Mouse (Mus musculus): ENCODE measurements around the gene Txnl4b. TPM values are rescaled to one million over a fixed set of nuclear protein-coding genes. Genes with fewer than 3 reads are reported as not detected.
A peak's percentile ranks its signal among the peaks of the same experiment; 100 is the strongest.

Txnl4b gene
- 10 to 100 TPM; 14.8 to 17.5 TPM for total RNA-seq (2021)

GRCm38 (mm10) chr8:109565498-109566333 lies at the start of gene Txnl4b, which contains the start of gene Dhx38:
Gene Txnl4b, plus strand, starts transcription at chr8:109565892.
Gene Dhx38, minus strand, starts transcription at chr8:109565861.
- intact Hi-C loops (cut with DNase I), result loop anchor here (1.0 to 5.0 kb wide), 3 partner anchors 43 to 1977 kb away; partner anchors contain the start of genes Ap1g1, Dhodh and Psmd7
- DNase-seq (ENCODE audit: low spot score in 2 of 2), result peak; percentile 98 to 100

DNA sequence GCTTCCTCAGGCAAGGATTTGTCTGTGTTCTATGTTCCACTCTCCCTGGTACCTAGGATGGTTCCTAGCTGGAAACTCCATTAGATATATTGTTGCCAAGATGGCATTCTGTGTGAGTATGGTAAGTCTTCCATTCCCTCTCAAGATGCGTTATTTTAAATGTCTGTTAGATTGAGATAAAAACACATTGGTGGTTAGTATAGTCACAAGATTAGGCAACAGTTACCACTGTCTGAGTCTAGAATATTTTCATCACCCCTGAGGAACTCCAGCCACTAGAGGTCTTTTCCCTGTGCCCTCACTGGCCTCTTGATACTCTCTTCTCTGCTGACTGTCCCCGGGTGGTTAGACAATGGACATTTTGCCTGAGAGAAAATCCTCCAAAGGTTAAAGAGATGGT lies 41.7 kb upstream of the Txnl4b start:
- intact Hi-C loops (cut with DNase I), result no loop called here
- no peak for DNase-seq (ENCODE audit: low spot score in 2 of 2)

DNA sequence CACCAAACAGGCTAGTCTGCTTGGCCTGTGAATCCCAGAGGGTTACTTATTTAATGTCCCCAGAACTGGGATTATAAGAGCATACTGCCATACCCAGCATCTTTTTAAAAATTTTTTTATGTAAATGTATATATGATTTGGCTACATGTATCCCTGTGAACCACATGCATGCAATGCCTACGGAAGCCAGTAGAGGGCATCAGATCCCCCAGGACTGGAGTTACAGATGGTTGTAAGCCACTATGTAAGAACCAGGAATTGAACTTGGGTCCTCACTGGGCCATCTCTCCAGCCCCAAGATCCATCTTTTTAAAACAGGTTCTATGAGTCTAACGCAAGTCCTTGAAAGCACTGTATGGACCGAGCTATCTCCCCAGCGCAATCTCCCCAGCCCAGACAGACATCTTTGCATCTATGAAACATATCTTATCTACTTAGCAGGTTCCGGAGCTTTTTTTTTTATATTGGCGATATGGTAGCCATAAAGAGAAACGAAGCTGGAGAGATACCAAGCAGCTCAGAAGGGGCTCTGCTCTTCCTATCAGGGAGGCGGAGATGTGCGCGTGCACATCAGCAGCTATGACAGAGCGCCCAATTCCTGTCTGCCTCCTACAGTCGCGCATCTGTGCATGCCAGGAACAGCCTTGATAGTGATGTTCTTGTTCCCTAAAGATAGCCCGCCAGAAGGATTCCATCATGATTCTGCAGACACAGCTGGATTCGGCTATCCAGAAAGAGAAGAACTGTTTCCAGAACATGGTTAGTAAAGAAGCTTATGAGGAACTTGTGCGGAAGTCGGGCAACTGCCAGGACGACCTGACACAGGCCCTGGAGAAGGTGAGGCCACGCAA lies 30.3 kb upstream of the Txnl4b start:
- intact Hi-C loops (cut with DNase I), result loop anchor here (10.0 kb wide), 3 partner anchors 281 to 1721 kb away; no protein-coding TSS in a partner anchor
- peak in 1 of 2 experiments; percentile 51 for DNase-seq (ENCODE audit: low spot score in 2 of 2)

DNA sequence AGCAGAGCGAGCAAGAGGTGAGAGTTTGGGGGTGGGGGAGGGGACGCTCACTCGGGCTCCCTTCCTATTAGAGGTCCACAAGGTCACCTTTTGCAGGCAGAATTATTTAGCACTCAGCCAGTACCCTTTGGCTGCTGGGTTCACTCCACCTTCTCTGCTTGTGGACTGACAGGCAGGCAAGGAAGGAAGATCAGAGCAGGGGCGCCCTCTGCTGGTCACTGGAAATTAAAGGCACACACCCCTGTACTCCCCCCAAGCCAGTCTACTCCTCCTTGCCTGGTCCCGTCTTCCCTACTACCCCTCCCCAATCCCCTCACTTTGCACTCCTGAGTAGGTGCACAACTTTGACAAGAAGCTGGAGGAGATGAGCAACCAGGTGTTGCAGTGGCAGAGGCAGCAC lies 29.0 kb upstream of the Txnl4b start:
- DNase-seq (ENCODE audit: low spot score in 2 of 2), result peak; percentile 79 to 90
- intact Hi-C loops (cut with DNase I), result loop anchor here (10.0 kb wide), 3 partner anchors 282 to 1722 kb away; no protein-coding TSS in a partner anchor

- DNase-seq (ENCODE audit: low spot score in 2 of 2), result peak in 1 of 2 experiments; percentile 53
- intact Hi-C loops (cut with DNase I), result loop anchor here (2.0 kb wide), 3 partner anchors 47 to 181 kb away; partner anchors contain the start of gene Pmfbp1
Observed at GRCm38 (mm10) chr8:109542165-109542564, 23.5 kb upstream of the Txnl4b start.

- intact Hi-C loops (cut with DNase I), result loop anchor here (2.0 kb wide), 3 partner anchors 48 to 182 kb away; partner anchors contain the start of gene Pmfbp1
- peak in 1 of 2 experiments; percentile 87 for DNase-seq (ENCODE audit: low spot score in 2 of 2)
Observed at GRCm38 (mm10) chr8:109542748-109543519, 22.8 kb upstream of the Txnl4b start.

DNA sequence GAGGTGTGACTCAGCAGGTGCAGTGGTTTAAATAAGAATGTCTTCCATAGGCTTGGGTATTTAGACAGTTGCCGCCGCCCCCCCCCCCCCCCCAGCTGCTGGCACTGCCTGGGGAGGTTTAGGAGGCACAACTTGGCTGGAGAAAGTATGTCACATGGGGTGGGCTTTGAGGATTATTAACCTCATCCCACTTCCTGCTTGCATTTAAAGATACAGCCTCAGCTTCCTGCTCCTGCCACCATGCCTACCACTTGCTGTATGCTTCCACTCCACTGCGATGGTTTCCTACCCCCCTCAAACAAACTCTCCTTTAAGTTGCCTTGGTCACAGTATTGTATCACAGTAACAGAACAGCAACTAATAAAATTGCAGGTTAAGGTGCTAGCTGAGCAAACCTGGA lies 21.6 kb upstream of the Txnl4b start:
- DNase-seq (ENCODE audit: low spot score in 2 of 2), result no peak
- intact Hi-C loops (cut with DNase I), result no loop called here

GRCm38 (mm10) chr8:109551663-109552062 lies 14.0 kb upstream of the Txnl4b start:
- intact Hi-C loops (cut with DNase I), result no loop called here
- no peak for DNase-seq (ENCODE audit: low spot score in 2 of 2)

DNA sequence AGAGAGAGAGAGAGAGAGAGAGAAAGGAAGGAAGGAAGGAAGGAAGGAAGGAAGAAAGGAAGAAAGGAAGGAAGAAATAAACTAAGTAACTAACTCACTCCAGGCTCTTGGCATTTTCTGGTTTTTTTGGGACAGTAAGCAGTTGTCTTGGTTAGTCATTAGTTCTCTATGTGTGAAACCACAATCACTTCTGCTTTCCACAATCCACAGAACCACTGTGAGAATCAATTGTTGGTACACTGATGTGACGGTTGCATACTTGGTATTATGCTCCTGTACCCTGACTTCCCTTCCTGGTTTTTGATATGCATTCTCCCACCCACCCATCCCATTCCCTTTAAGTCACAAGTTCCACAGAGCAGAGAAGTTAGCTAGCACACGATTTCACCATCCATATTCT lies 1.8 kb upstream of the Txnl4b start:
- intact Hi-C loops (cut with DNase I), result loop anchor here (2.0 kb wide), 1 partner anchor 45 kb away; the partner anchor contains the start of gene Dhodh
- DNase-seq (ENCODE audit: low spot score in 2 of 2), result no peak

DNA sequence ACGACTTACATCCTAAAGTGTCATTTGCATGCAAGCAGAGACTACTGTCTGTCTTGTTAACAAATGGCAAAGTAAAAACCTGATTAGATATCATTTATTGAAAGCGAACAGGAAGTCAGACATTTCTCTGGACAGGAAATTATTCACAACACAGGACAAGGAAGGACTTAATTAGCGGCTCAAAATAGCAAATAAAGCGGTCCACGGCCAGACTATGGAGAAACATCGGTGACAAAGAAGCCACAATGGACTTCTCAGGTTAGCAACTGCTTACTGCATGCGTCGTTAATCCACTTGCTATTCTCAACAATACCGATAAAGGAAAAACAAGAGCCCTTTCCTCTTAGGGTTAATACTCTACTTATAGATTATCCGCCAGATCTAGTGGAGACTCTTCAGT lies 926 bp upstream of the Txnl4b start:
- DNase-seq (ENCODE audit: low spot score in 2 of 2), result no peak
- intact Hi-C loops (cut with DNase I), result loop anchor here (1.0 to 5.0 kb wide), 3 partner anchors 44 to 1976 kb away; partner anchors contain the start of genes Ap1g1, Dhodh and Psmd7

DNA sequence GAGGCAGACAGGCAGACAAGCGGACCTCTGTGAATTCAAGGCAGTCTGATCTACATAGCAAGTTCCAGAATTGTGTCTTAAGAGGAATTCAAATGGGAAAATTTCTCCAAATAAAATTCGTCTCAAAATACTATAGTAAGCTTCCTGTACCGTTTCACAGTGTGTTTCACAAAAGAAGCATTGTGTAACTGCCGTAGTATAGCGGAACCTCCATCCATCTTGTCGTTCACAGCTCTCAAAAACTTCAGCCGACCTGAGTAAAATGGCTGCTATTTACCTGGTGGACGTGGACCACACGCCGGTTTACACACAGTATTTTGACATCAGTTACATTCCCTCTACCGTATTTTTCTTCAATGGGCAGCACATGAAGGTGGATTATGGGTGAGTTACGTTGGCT lies 5.4 kb downstream of the Txnl4b start:
- intact Hi-C loops (cut with DNase I), result no loop called here
- no peak for DNase-seq (ENCODE audit: low spot score in 2 of 2)

- intact Hi-C loops (cut with DNase I), result no loop called here
Observed at GRCm38 (mm10) chr8:109576311-109576710, 10.6 kb downstream of the Txnl4b start.

GRCm38 (mm10) chr8:109578900-109579301 lies 13.2 kb downstream of the Txnl4b start, which contains the start of gene Hp:
Gene Hp, minus strand, starts transcription at chr8:109579172.
- DNase-seq (ENCODE audit: low spot score in 2 of 2), result no peak
- intact Hi-C loops (cut with DNase I), result no loop called here

More at GRCm38 (mm10) chr8:109576311-109576710, 10.6 kb downstream of the Txnl4b start:
- DNase-seq (ENCODE audit: low spot score in 2 of 2), result no peak

DNA sequence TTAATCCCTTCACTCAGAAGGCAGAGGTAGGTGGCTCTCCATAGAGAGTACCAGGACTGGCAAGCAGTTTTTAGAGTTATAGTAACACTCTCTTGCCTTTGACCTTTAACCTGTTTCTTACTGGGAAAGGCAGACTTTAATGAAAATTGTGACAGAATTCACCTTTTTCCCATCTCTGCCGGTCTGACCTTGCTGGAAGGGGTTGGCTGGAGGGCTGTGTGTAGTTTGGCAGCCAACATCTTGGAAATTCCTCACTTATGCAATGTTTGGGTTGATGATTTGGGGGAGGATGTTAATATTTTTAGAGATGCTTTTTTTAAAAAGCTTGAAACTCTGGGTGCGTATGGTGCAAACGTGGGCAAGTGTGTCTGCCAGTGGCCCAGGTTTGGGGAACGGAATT lies 18.6 kb downstream of the Txnl4b start:
- intact Hi-C loops (cut with DNase I), result no loop called here
- no peak for DNase-seq (ENCODE audit: low spot score in 2 of 2)

GRCm38 (mm10) chr8:109584830-109585229 lies 19.1 kb downstream of the Txnl4b start:
- intact Hi-C loops (cut with DNase I), result no loop called here
- no peak for DNase-seq (ENCODE audit: low spot score in 2 of 2)

DNA sequence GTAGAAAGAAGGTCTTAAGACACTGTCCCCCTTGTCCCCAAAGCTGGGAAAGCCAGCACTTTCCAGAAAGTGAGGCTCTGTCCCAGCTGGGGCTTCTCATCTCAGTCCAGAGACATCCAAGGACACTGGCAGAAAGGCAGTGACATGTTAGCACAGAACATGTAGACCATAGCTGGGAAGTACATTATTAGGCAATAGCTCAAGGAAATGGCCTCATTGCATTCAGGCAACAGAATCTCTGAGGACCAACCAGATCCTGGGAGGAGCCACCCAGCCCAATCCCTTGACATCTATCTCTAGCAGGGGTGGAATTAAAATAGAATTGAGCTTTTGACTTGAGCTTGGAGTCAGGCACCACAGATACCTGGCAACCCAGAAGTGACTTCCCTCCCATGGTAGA lies 20.0 kb downstream of the Txnl4b start:
- intact Hi-C loops (cut with DNase I), result no loop called here
- DNase-seq (ENCODE audit: low spot score in 2 of 2), result no peak

- intact Hi-C loops (cut with DNase I), result no loop called here
Observed at GRCm38 (mm10) chr8:109586972-109587504, 21.3 kb downstream of the Txnl4b start.

GRCm38 (mm10) chr8:109590901-109591300 lies 25.2 kb downstream of the Txnl4b start:
- intact Hi-C loops (cut with DNase I), result no loop called here
- no peak for DNase-seq (ENCODE audit: low spot score in 2 of 2)

More at GRCm38 (mm10) chr8:109586972-109587504, 21.3 kb downstream of the Txnl4b start:
- DNase-seq (ENCODE audit: low spot score in 2 of 2), result no peak

- no peak for DNase-seq (ENCODE audit: low spot score in 2 of 2)
- intact Hi-C loops (cut with DNase I), result no loop called here
Observed at GRCm38 (mm10) chr8:109591367-109591766, 25.7 kb downstream of the Txnl4b start.

Measured in left cerebral cortex, postnatal 25 days (tissue).